Mouse (Mus musculus): ENCODE results near the gene Tas2r131. TPM values are rescaled to one million over a fixed set of nuclear protein-coding genes. Genes with fewer than 3 reads are reported as not detected.
"Not testable (repeated sequence)": the region's sequence is repeated elsewhere in the genome, so short reads cannot be mapped to it uniquely, and the experiment has no call there.

Tas2r131 gene
- not detected in 2 replicates for polyA plus RNA-seq (2012; rRNA removed)

- TF ChIP-seq POLR2A (IDR thresholded peaks at IDR 0.05; ENCODE audit: control insufficient read depth, extremely low read depth, insufficient read depth, low read length, poor library complexity) = no peak
- TF ChIP-seq CTCF (IDR thresholded peaks at IDR 0.05; ENCODE audit: borderline replicate concordance, control insufficient read depth, extremely low read depth, insufficient read depth, low read length, poor library complexity) = no peak
- Histone ChIP-seq H3K36me3 (ENCODE audit: control insufficient read depth, insufficient read depth, low read length) (no peaks in the 10 kb centered on the region), H3K27ac (ENCODE audit: control insufficient read depth, insufficient read depth, low read length) (no peak within 1 kb of the TSS), H3K4me1 (replicated peaks; ENCODE audit: control insufficient read depth, insufficient read depth, low read length) (no peaks in the 10 kb centered on the region), H3K4me3 (ENCODE audit: control insufficient read depth, insufficient read depth, low read length) (no peak within 1 kb of the TSS), H3K27me3 (ENCODE audit: control insufficient read depth, insufficient read depth, low read length) (no peaks in the 10 kb centered on the region)
- DNase-seq = no peak
- 66% methylated on average over 1 of the region's 1 CpGs for WGBS
Observed at GRCm38 (mm10) chr6:132957819-132958218, at the start of gene Tas2r131. Tas2r131 (minus strand) TSS chr6:132957919.

GRCm38 (mm10) chr6:132980865-132981264 lies 23.1 kb upstream of the Tas2r131 start, which contains the start of gene Tas2r109:
Tas2r109 (minus strand) TSS chr6:132980965.
- 80% methylated on average over 2 of the region's 2 CpGs for WGBS
- no peaks in the 10 kb centered on the region for H3K4me1 ChIP-seq (replicated peaks; ENCODE audit: control insufficient read depth, insufficient read depth, low read length)
- no peaks in the 10 kb centered on the region for H3K36me3 ChIP-seq (ENCODE audit: control insufficient read depth, insufficient read depth, low read length)
- no peak within 1 kb of the TSS for H3K27ac ChIP-seq (ENCODE audit: control insufficient read depth, insufficient read depth, low read length)
- H3K27me3 ChIP-seq (ENCODE audit: control insufficient read depth, insufficient read depth, low read length) = no peaks in the 10 kb centered on the region
- TF ChIP-seq POLR2A (IDR thresholded peaks at IDR 0.05; ENCODE audit: control insufficient read depth, extremely low read depth, insufficient read depth, low read length, poor library complexity) = no peak
- TF ChIP-seq CTCF (IDR thresholded peaks at IDR 0.05; ENCODE audit: borderline replicate concordance, control insufficient read depth, extremely low read depth, insufficient read depth, low read length, poor library complexity) = no peak
- H3K4me3 ChIP-seq (ENCODE audit: control insufficient read depth, insufficient read depth, low read length) = no peak within 1 kb of the TSS
- no peak for DNase-seq

DNA sequence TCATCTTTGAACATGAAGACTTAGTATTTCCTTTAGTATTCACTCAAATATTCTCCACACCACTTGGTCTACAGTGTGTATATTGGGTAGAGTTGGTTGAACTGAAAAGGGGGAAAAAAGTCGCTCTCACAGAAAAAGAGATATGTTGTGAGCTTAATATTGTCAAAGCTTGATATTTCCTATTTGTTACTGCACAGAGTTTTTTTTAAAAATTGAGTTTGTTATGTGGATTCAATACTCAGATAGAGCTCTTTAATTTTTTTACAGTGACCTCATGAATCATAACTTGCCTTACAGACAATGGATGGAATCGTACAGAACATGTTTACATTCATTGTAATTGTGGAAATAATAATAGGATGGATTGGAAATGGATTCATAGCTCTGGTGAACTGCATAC lies 6.9 kb downstream of the Tas2r131 start, which contains the start of gene Tas2r129:
Gene Tas2r129 (plus strand): TSS at position 301 of the 400 bp plus-strand sequence.
- Histone ChIP-seq H3K4me3 (ENCODE audit: control insufficient read depth, insufficient read depth, low read length) (no peak within 1 kb of the TSS), H3K4me1 (replicated peaks; ENCODE audit: control insufficient read depth, insufficient read depth, low read length) (no peaks in the 10 kb centered on the region), H3K27me3 (ENCODE audit: control insufficient read depth, insufficient read depth, low read length) (no peaks in the 10 kb centered on the region), H3K27ac (ENCODE audit: control insufficient read depth, insufficient read depth, low read length) (no peak within 1 kb of the TSS), H3K36me3 (ENCODE audit: control insufficient read depth, insufficient read depth, low read length) (no peaks in the 10 kb centered on the region)
- DNase-seq = no peak
- WGBS = 81% methylated on average over 2 of the region's 2 CpGs
- no peak for TF ChIP-seq POLR2A (IDR thresholded peaks at IDR 0.05; ENCODE audit: control insufficient read depth, extremely low read depth, insufficient read depth, low read length, poor library complexity)
- no peak for TF ChIP-seq CTCF (IDR thresholded peaks at IDR 0.05; ENCODE audit: borderline replicate concordance, control insufficient read depth, extremely low read depth, insufficient read depth, low read length, poor library complexity)

DNA sequence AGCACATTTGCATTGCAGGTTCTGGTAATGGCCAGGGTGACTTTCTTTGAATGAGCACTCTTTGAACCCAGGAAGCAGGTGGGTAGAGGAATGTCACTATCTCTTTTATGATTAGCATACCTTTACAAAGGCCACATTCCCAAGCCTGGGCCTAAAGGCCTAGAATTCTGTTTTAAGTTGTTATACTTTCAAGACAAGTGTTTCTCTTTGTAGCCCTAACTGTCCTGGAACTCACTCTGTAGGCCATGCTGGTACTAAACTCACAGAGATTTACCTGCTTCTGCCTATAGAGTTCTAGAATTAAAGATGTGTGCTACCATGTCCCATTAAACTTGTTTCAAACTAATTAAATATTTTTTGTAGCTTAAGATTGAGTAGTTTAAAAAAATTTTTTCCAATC lies 16.3 kb downstream of the Tas2r131 start:
- not testable (repeated sequence) for DNase-seq; H3K27me3 ChIP-seq (ENCODE audit: control insufficient read depth, insufficient read depth, low read length); H3K4me1 ChIP-seq (replicated peaks; ENCODE audit: control insufficient read depth, insufficient read depth, low read length); H3K4me3 ChIP-seq (ENCODE audit: control insufficient read depth, insufficient read depth, low read length); H3K27ac ChIP-seq (ENCODE audit: control insufficient read depth, insufficient read depth, low read length); H3K36me3 ChIP-seq (ENCODE audit: control insufficient read depth, insufficient read depth, low read length)

DNA sequence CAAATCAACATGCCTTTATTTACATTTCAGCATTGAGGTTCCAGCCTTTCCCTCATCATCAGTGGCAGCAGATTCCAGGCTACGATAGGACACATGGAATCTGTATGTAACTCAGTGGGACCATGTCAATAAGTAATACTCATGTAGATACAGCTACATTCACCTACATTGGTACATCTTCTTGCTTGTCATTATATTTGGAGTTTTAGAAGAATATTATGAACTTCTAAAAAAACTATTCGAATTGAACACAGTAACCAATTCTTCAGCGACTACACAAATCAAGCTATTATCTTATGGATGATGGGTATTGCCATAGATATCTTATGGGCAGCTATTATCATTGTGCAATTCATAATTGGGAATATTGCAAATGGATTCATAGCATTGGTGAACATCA lies 48.4 kb downstream of the Tas2r131 start, which contains the start of gene Tas2r125:
Gene Tas2r125 (plus strand): TSS at position 301 of the 400 bp plus-strand sequence.
- 87% methylated on average over 3 of the region's 3 CpGs for WGBS
- TF ChIP-seq POLR2A (IDR thresholded peaks at IDR 0.05; ENCODE audit: control insufficient read depth, extremely low read depth, insufficient read depth, low read length, poor library complexity) (no peak), CTCF (IDR thresholded peaks at IDR 0.05; ENCODE audit: borderline replicate concordance, control insufficient read depth, extremely low read depth, insufficient read depth, low read length, poor library complexity) (no peak)

More for the DNA sequence above, 48.4 kb downstream of the Tas2r131 start, which contains the start of gene Tas2r125:
- H3K4me3 ChIP-seq (ENCODE audit: control insufficient read depth, insufficient read depth, low read length) = no peak within 1 kb of the TSS
- no peaks in the 10 kb centered on the region for H3K27me3 ChIP-seq (ENCODE audit: control insufficient read depth, insufficient read depth, low read length)
- no peak within 1 kb of the TSS for H3K27ac ChIP-seq (ENCODE audit: control insufficient read depth, insufficient read depth, low read length)
- no peak for DNase-seq
- no peaks in the 10 kb centered on the region for H3K4me1 ChIP-seq (replicated peaks; ENCODE audit: control insufficient read depth, insufficient read depth, low read length)
- no peaks in the 10 kb centered on the region for H3K36me3 ChIP-seq (ENCODE audit: control insufficient read depth, insufficient read depth, low read length)

Other genes starting within 250 kb of the Tas2r131 start
- not detected in 2 replicates for gene Tas2r122, start 246.0 kb downstream of the Tas2r131 start, polyA plus RNA-seq (2012; rRNA removed)
- not detected in 2 replicates for gene Tas2r115, start 219.9 kb downstream of the Tas2r131 start, polyA plus RNA-seq (2012; rRNA removed)
- not detected in 2 replicates for gene Tas2r124, start 203.2 kb downstream of the Tas2r131 start, polyA plus RNA-seq (2012; rRNA removed)
- not detected in 2 replicates for gene Tas2r102, start 195.8 kb downstream of the Tas2r131 start, polyA plus RNA-seq (2012; rRNA removed)
- gene Tas2r136, start 179.8 kb downstream of the Tas2r131 start, polyA plus RNA-seq (2012; rRNA removed) = not detected in 2 replicates
- 0.11 TPM in 1 of 2 replicates, not detected in the other for gene Tas2r117, start 155.1 kb downstream of the Tas2r131 start, polyA plus RNA-seq (2012; rRNA removed)
- not detected in 2 replicates for gene Tas2r123, start 110.8 kb downstream of the Tas2r131 start, polyA plus RNA-seq (2012; rRNA removed)
- not detected in 2 replicates for gene Tas2r116, start 102.5 kb downstream of the Tas2r131 start, polyA plus RNA-seq (2012; rRNA removed)
- gene Tas2r110, start 89.9 kb downstream of the Tas2r131 start, polyA plus RNA-seq (2012; rRNA removed) = not detected in 2 replicates
- gene Tas2r113, start 64.9 kb downstream of the Tas2r131 start, polyA plus RNA-seq (2012; rRNA removed) = not detected in 2 replicates
- gene Tas2r125, start 48.3 kb downstream of the Tas2r131 start, polyA plus RNA-seq (2012; rRNA removed) = not detected in 2 replicates
- not detected in 2 replicates for gene Tas2r129, start 6.8 kb downstream of the Tas2r131 start, polyA plus RNA-seq (2012; rRNA removed)
- gene Tas2r109, start 23.0 kb upstream of the Tas2r131 start, polyA plus RNA-seq (2012; rRNA removed) = not detected in 2 replicates
- gene Tas2r103, start 79.2 kb upstream of the Tas2r131 start, polyA plus RNA-seq (2012; rRNA removed) = not detected in 2 replicates
- not detected in 2 replicates for gene Tas2r140, start 97.9 kb upstream of the Tas2r131 start, polyA plus RNA-seq (2012; rRNA removed)
- gene Smim10l1, start 147.0 kb upstream of the Tas2r131 start, polyA plus RNA-seq (2012; rRNA removed) = 39.1 and 51.8 TPM in 2 replicates